Mouse (Mus musculus) liver, embryonic 14.5 days (tissue): ENCODE results near the gene Anks1b. TPM values are rescaled to one million over a fixed set of nuclear protein-coding genes. Genes with fewer than 3 reads are reported as not detected.

Source experiments
- ATAC-seq: fragments of 200-750 bp; cut with Nextera tagmentation; 2 replicates; pipeline ENCODE4 v1.8.0; 2017; ENCODE audit warnings: moderate number of reproducible peaks, mild to moderate bottlenecking, moderate library complexity; ENCODE audit not compliant: insufficient read depth
- DNase-seq, 3 experiments: peaks; one replicate each; pipeline ENCODE4 v3.0.0-alpha.2; 2012 to 2013; ENCODE audit warnings: low read depth in 3 of 3, low spot score in 3 of 3
- H3K27ac ChIP-seq: fragments of 300-500 bp; sonication (generic); 2 replicates; pipeline ENCODE4 v1.5.1; 2014; ENCODE audit warnings: moderate library complexity, mild to moderate bottlenecking, control low read depth, inconsistent platforms
- H3K27me3 ChIP-seq: fragments of 300-500 bp; sonication (generic); 2 replicates; pipeline ENCODE4 v1.6.1; 2014; ENCODE audit warnings: mild to moderate bottlenecking, low read length, moderate library complexity; ENCODE audit not compliant: control insufficient read depth, insufficient read depth
- H3K36me3 ChIP-seq: fragments of 300-500 bp; sonication (generic); replicated peaks from 2 replicates; pipeline ENCODE4 v1.6.1; 2014; ENCODE audit warnings: low read depth; ENCODE audit not compliant: control insufficient read depth, insufficient read depth
- H3K4me1 ChIP-seq, 2 experiments: fragments of 200-500 bp in 1 of 2; fragments of 300-500 bp in 1 of 2; sonication (generic) in 1 of 2; replicated peaks; 2 replicates each; pipeline ENCODE4 v1.6.1; 2012 to 2014; ENCODE audit warnings: antibody characterized with exemption in 1 of 2, inconsistent platforms in 1 of 2, low read length in 1 of 2; ENCODE audit not compliant: control insufficient read depth in 2 of 2, insufficient read depth in 2 of 2
- H3K4me2 ChIP-seq: fragments of 300-500 bp; sonication (generic); 2 replicates; pipeline ENCODE4 v1.6.1; 2014; ENCODE audit warnings: low read depth, mild to moderate bottlenecking, control low read depth, moderate library complexity
- H3K4me3 ChIP-seq, 2 experiments: fragments of 200-500 bp in 1 of 2; fragments of 300-500 bp in 1 of 2; sonication (generic) in 1 of 2; 2 replicates each; pipeline ENCODE4 v1.5.1; 2012 to 2014; ENCODE audit warnings: low read depth in 2 of 2, low read length in 2 of 2, mild to moderate bottlenecking in 2 of 2, control low read depth in 1 of 2, inconsistent platforms in 1 of 2, moderate library complexity in 1 of 2; ENCODE audit not compliant: insufficient read depth in 1 of 2
- H3K9ac ChIP-seq: fragments of 300-500 bp; sonication (generic); replicated peaks from 2 replicates; pipeline ENCODE4 v1.6.1; 2014; ENCODE audit warnings: mild to moderate bottlenecking, control low read depth, moderate library complexity
- H3K9me3 ChIP-seq: fragments of 300-500 bp; sonication (generic); 2 replicates; pipeline ENCODE4 v1.6.1; 2016; ENCODE audit warnings: low read length, mixed read lengths; ENCODE audit not compliant: control insufficient read depth
- CTCF ChIP-seq: IDR thresholded peaks from 2 replicates; pipeline ENCODE4 v1.5.1; 2016; ENCODE audit warnings: antibody characterized with exemption, low read depth, control low read depth
- EP300 ChIP-seq: IDR thresholded peaks from 2 replicates; pipeline ENCODE4 v1.6.1; 2016; ENCODE audit warnings: antibody characterized with exemption, low read depth
- WGBS: fragments of 180-500 bp; shearing (Covaris S2); extraction: QIAGEN DNeasy Blood & Tissue Kit; methylation state at CpG from one replicate; pipeline ENCODE4 v1.1.7; 2014; ENCODE audit not compliant: insufficient replicate concordance; 5-methylcytosine and 5-hydroxymethylcytosine counted together
- polyA plus RNA-seq, 2 experiments: library from polyadenylated mRNA; depleted of rRNA in 1 of 2; stranded (reverse) in 1 of 2; unstranded in 1 of 2; fragments of >200 nt; fragmentation: Nextera tagmentation in 1 of 2; extraction: Ambion mirVana in 1 of 2; gene quantifications; 2 replicates each; pipeline versions ENCODE4 v1.2.1 to v1.2.3; 2012 to 2014

Anks1b gene
- polyA plus RNA-seq, 2 experiments, result not detected

- TF ChIP-seq CTCF (no peak), EP300 (no peak)
- Histone ChIP-seq H3K36me3 (no peaks in the 10 kb centered on the region), H3K9ac (no peak overlapping the region), H3K4me2 (no peak overlapping the region), H3K4me1 (no peaks in the 10 kb centered on the region), H3K27me3 (no peaks in the 10 kb centered on the region), H3K27ac (no peak overlapping the region), H3K4me3 (no peak overlapping the region), H3K9me3 (no peaks in the 10 kb centered on the region)
- 27% methylated on average over 1 of the region's 1 CpGs for WGBS
- no peak for DNase-seq
- ATAC-seq, result no peak
These were observed 413.3 kb downstream of the Anks1b start for GRCm38 (mm10) chr10:90286589-90286988.

GRCm38 (mm10) chr10:90303249-90303648 is 429.9 kb downstream of the Anks1b start:
- no peak for TF ChIP-seq CTCF
- no peak for TF ChIP-seq EP300
- H3K9ac ChIP-seq, result no peak overlapping the region
- H3K27ac ChIP-seq, result no peak overlapping the region
- DNase-seq (no peak), ATAC-seq (no peak)
- no peaks in the 10 kb centered on the region for H3K27me3 ChIP-seq
- WGBS, result 49% methylated on average over 1 of the region's 1 CpGs
- H3K4me2 ChIP-seq, result no peak overlapping the region
- no peaks in the 10 kb centered on the region for H3K36me3 ChIP-seq
- H3K4me1 ChIP-seq, result no peaks in the 10 kb centered on the region
- no peak overlapping the region for H3K4me3 ChIP-seq
- H3K9me3 ChIP-seq, result no peaks in the 10 kb centered on the region

- no peak for DNase-seq
- Histone ChIP-seq H3K4me2 (no peak overlapping the region), H3K4me1 (no peaks in the 10 kb centered on the region), H3K27me3 (no peaks in the 10 kb centered on the region), H3K27ac (no peak overlapping the region), H3K9ac (no peak overlapping the region), H3K9me3 (no peaks in the 10 kb centered on the region), H3K36me3 (no peaks in the 10 kb centered on the region), H3K4me3 (no peak overlapping the region)
- no peak for ATAC-seq
- TF ChIP-seq EP300, result no peak
- TF ChIP-seq CTCF, result no peak
These were observed 432.8 kb downstream of the Anks1b start for GRCm38 (mm10) chr10:90306156-90306555.

- 48% methylated on average over 5 of the region's 5 CpGs for WGBS
These were observed 434.7 kb downstream of the Anks1b start for GRCm38 (mm10) chr10:90307931-90308555.

GRCm38 (mm10) chr10:90329781-90330180 is 456.5 kb downstream of the Anks1b start:
- 71% methylated on average over 4 of the region's 4 CpGs for WGBS
- ATAC-seq, result no peak

More at GRCm38 (mm10) chr10:90307931-90308555, 434.7 kb downstream of the Anks1b start:
- DNase-seq (no peak), ATAC-seq (no peak)
- Histone ChIP-seq H3K4me3 (no peak overlapping the region), H3K27me3 (no peaks in the 10 kb centered on the region), H3K9me3 (no peaks in the 10 kb centered on the region), H3K36me3 (no peaks in the 10 kb centered on the region), H3K4me2 (no peak overlapping the region), H3K27ac (no peak overlapping the region), H3K4me1 (no peaks in the 10 kb centered on the region), H3K9ac (no peak overlapping the region)
- TF ChIP-seq CTCF, result no peak
- TF ChIP-seq EP300, result no peak

More at GRCm38 (mm10) chr10:90329781-90330180, 456.5 kb downstream of the Anks1b start:
- Histone ChIP-seq H3K4me1 (no peaks in the 10 kb centered on the region), H3K9ac (no peak overlapping the region), H3K36me3 (no peaks in the 10 kb centered on the region), H3K9me3 (no peaks in the 10 kb centered on the region), H3K27me3 (no peaks in the 10 kb centered on the region), H3K4me3 (no peak overlapping the region), H3K27ac (no peak overlapping the region), H3K4me2 (no peak overlapping the region)
- no peak for DNase-seq
- no peak for TF ChIP-seq CTCF
- no peak for TF ChIP-seq EP300
